Mouse (Mus musculus) stomach, postnatal 0 days (tissue): ENCODE data around the gene Siva1.

Experiments used
- CTCF ChIP-seq: IDR thresholded peaks from 2 replicates; pipeline ENCODE4 v1.5.1; 2016; ENCODE audit warnings: antibody characterized with exemption, low read depth, mild to moderate bottlenecking, moderate library complexity
- EP300 ChIP-seq: optimal IDR thresholded peaks from 2 replicates; pipeline ENCODE3; 2016; ENCODE audit warnings: antibody characterized with exemption

DNA sequence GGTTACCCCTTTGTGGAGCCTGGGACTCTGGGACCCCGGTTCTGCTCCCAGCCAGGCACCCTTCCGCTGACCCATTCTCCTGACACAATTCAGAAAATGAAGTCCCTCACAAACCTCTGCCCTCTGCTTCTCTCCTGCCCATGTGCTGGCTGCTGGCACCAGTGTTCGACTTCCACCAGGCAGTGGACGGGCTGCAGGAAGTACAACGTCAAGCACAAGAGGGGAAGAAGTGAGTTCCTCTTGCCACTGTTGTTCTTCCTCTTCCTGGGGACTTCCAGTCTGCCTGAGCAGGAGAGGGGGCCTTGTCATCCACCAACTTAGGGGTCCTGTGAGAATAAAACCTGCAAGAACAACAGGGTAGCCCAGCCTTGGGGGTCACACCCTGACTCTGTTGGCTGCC is 11.6 kb upstream of the Siva1 start:
- TF ChIP-seq CTCF (no peak), EP300 (no peak)
